Mouse (Mus musculus) adrenal gland, adult 2 months (tissue): ENCODE data around the gene Btbd16. TPM values are rescaled to one million over a fixed set of nuclear protein-coding genes. Genes with fewer than 3 reads are reported as not detected.

ENCODE experiments used
- DNase-seq: peaks from one replicate; pipeline ENCODE4 v3.0.0; 2021
- long read RNA-seq: library from polyadenylated mRNA; stranded (forward); transcript quantifications from one replicate; pipeline ENCODE4 v2.0.0, GENCODE M21; 2021
- polyA plus RNA-seq: library from polyadenylated mRNA; depleted of rRNA; stranded (reverse); fragments of >200 nt; gene quantifications from 2 replicates; pipeline ENCODE4 v1.2.3, GENCODE M21; 2012; rRNA removed
- total RNA-seq, 2 experiments: library from RNA; stranded (reverse); gene quantifications; 2 replicates each; pipeline ENCODE4 v1.2.3; 2021

The Btbd16 gene
- not detected for total RNA-seq
- polyA plus RNA-seq = not detected in 2 replicates
- long read RNA-seq = 0 reads

- DNase-seq = no peak
These were observed at the start of gene Btbd16 for GRCm38 (mm10) chr7:130773914-130774630. Btbd16 (plus strand) TSS chr7:130774069.

DNA sequence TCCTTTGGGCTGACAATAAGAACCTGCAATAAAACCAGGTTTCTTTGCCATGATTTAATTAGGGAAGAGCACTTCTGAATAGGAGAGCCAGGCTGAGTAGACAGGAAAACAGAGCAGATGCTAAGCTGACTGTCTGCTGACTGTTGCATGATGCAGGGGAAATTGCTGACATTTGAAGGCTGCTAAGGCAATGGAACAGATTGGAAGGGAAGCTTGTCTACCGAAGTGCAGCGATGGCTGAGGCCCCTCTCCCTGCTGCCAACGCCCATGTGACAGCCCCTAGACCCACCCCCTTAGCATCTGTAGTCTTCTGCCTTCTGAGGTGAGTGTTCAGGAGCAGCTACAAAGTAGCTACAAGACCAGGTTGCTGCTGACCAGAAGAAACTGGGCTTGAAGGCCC is 47.7 kb upstream of the Btbd16 start:
- DNase-seq = no peak

GRCm38 (mm10) chr7:130726724-130727422 is 47.0 kb upstream of the Btbd16 start:
- DNase-seq = no peak

DNA sequence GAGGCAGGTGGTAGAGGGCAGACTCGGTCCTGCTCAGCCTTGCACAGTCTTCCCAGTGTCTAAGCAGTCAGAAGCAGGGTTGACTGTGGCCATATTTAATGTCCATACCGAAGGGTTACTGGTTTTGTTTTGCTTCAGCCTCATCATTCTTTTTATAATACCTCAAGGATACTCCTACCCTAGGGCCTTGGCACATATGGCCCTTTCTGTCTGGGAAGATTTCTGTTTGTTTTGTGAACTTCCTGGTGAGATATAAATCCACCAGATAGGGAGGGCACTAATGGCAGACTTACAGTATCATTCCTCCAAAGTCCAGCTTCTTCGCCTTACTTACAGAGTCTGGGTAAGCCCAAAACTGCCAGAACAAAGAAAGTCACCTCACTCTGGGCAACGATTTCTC is 46.3 kb upstream of the Btbd16 start:
- DNase-seq = no peak

DNA sequence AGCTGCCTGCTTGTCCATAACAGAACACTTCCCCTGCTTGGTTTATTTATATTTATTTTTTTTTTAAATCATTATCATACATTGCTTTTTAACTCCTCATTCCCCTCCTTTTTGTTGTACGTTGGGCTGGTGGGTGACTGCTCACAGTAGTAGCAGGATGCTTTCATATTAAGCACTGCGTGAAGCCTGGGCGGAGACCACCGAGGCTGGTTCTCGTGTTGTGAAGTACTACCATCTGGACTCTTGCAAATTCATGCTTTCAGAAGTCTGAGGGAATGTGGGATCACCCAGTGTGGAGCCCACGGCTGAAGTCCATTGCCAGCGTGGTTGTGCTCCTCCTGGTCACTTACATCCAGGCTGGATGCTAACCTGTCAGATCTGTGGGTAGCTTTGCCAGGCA is 42.1 kb upstream of the Btbd16 start:
- DNase-seq = no peak

- DNase-seq = no peak
These were observed 41.0 kb upstream of the Btbd16 start for GRCm38 (mm10) chr7:130732908-130733307.

DNA sequence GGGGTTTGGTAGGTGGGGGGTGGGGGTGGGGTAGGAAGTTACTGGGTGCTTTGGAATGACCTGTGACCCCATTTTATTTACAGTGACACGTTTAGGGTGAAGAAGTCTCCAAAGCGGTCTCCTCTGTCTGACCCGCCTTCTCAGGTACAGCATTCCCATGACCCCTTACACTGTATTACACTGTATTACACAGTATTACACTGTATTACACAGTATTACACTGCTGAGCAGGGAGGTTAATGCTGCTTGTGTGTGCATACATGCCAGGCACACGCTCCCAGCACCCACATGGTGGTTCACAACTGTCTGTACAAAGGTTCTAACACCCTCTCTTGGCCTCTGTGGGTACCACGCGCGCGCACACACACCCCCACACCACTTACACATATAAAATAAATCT is 40.4 kb upstream of the Btbd16 start:
- no peak for DNase-seq

DNA sequence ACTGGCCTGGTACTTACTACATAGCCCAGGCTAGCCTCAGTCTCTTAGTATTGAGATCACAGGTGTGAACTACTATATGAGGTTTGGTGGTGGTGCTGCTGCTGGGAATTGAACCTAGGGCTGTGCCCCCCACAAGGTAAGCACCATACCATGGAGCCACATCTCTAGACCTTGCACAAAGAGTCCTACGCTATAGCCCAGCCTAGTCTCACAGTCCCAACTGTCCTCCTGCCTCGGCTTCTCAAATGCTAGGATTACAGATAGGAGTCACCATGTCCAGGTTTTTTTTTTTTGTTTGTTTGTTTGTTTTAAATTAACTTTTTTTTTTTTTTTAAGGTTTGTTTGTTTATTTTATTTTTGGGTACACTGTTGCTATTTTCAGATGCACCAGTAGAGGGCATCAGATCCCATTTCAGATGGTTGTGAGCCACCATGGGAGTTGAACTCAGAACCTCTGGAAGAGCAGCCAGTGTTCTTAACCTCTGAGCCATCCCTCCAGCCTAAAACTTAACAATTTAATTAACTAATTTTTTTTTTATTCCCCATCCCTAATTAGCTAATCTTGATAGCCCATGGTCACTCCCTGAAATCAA is 39.6 kb upstream of the Btbd16 start:
- no peak for DNase-seq

DNA sequence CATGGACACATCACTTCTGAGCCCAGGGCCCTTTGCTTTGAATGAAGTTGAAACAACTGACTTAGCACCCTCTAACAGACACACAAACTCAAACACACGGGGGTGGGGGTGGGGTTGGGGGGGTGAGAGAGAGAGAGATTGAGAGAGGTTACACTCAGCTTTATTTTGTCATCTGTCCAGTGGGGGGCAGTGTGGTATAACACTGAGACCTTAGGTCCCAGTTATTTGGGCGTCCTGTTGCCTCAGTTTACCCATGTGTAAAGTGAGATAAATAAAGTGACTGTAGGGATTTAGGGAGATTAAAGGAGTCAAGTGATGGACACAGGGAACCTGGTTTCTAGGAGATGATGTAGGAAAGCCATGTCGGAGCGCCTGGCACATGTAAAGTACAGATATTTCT is 32.8 kb upstream of the Btbd16 start:
- no peak for DNase-seq

- no peak for DNase-seq
These were observed 30.4 kb upstream of the Btbd16 start for GRCm38 (mm10) chr7:130743239-130744025.

DNA sequence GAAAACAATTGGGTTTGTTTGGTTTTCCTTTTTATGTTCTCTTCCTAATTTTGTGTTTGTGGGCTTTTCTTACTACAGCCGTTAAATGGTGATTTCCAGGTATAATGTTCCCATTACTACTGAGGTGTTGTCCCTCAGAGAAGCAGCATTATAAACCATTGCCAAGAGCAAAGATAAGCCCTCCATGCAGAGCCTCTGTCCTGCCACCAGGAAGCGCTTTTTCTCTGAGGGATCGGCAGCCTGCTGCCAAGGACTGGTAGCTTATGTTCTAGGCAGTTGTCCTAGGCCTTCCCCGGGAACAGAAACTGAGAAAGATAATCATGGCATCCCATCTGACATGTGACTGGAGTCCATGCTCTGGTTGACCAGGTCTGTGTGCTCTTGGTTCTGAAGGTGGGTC is 24.7 kb upstream of the Btbd16 start:
- no peak for DNase-seq

DNA sequence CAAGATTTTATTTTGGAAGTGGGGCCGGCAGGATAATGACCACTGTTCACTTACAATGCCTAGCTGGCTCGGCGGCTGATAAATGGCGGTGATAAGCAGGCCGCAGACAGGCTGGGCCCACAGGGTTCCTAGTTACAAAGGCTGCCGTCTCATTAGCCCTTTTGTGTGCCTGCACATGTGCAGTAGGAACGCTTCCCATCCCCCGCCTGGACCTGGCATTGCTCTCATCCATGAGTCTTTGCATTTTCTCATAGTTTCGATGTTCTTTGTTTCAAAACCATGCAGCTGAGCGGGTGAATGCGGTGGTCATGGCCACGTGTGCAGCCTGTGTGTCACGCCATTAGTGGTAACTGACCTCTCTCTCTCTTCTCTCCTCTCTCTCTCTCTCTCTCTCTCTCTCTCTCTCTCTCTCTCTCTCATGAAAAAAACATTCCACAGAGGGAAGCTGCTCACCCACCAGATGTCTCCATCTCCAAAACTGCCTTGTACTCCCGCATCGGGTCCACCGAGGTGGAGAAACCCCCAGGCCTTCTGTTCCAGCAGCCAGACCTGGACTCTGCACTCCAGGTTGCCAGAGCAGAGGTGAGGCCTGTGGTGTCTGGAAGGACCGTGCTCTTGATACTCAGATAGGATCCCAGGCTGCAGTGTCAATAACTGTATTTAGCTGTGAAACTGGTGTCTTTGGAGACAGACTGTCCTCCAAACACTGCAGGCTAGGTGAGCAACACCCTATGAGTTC is 22.9 kb upstream of the Btbd16 start:
- DNase-seq = no peak

DNA sequence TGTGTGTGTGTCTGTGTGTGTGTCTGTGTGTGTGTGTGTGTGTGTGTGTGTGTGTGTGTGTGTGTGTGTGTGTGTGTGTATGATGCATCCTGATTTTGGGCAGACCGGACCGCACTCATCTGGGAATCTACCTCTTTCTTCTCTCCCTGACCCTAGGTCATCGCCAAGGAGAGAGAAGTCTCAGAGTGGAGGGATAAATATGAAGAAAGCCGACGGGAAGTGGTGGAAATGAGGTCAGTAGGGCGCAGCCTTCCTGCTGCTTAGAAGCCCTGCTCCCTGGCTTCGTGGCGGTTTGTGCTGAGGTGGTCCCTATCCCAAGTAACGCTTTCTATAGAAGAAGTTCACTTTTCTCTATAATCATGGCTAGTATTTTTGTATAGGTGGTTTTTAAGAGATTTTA is 22.2 kb upstream of the Btbd16 start:
- DNase-seq = no peak

- DNase-seq = no peak
These were observed 19.1 kb upstream of the Btbd16 start for GRCm38 (mm10) chr7:130754790-130755189.

GRCm38 (mm10) chr7:130756343-130756835 is 17.5 kb upstream of the Btbd16 start:
- peak; percentile 39 for DNase-seq

DNA sequence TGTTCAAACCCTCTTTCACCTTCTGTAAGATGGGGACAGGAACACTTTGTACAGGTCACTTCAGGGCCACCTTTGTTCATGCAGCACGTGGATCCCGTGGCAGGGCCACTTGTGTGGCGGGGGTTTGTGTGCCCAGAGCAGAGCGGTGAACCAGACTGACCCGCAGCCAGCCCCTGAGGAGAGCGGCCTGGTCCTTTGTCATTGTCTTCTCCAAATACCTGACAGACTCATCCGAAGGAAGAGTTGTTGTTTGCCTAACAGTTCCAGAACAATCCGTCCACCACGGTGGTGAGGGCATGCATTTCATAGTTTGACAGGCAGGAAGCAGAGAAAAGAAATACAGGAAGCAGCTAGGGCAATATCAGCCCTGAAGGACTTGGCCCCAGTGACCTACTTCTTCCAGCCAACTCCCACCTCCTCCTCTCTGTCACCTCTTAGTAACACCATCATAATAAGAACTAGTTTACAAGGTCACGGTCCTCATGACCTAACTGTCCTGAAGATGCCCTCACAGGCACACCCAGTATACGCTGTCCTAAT is 16.5 kb upstream of the Btbd16 start:
- no peak for DNase-seq

DNA sequence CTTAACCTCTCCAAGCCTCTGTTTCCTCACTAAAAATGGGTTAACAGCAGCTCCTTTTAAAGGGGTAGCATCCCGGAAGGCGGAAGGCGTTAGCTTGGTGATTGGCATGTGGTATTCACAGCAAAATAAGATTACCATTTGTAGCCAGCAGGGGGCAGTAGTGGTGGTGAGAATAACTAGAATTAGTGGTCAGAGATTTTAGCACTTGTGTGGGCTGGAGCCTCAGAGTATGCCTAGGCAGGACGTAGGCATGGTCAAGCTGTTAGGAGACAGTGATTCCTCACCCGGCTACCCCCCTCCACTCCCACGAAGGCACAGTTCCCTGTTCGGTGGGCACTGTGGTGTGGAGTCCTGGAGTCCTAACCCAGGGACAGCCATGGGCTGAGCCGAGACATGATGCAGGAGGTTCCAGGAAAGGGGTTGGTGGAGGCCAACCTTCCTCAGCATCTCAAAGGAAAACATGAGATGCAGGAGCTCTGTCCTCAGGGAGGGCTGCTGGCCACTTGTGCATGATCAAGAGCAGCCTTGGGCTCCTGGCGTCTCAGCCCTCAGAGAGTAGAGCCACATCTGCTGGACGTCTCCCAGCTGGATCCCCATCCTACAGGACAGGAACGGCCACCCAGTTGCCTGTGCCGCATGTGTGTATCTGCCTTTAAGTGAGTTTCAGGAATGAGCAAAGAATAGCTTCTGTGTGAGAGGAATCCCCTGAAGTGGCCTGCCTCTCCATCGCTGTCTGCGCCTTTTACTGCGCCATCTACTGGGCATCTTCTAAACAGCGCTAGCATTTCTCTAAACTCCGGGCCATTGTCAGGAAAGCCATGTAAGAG is 11.6 kb upstream of the Btbd16 start:
- DNase-seq = peak; percentile 76

DNA sequence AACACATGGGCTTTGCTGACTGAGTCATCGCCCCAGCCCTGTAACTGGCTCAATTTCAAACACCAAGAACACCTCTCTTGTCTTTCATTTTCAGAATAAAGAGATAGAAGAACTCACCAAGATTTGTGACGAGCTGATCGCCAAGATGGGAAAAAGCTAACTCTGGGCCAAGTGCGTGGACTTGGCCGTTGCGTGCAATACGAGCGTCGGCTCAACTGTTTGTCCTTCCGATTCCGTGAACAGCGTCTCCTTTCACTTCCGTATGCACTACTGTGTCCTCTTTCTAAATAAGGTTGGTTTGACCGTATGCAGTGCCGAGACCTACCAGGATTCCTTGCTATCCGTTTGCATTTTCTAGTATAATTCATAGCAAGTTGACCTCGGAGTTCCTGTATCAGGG is 9.7 kb upstream of the Btbd16 start:
- DNase-seq = peak; percentile 60

DNA sequence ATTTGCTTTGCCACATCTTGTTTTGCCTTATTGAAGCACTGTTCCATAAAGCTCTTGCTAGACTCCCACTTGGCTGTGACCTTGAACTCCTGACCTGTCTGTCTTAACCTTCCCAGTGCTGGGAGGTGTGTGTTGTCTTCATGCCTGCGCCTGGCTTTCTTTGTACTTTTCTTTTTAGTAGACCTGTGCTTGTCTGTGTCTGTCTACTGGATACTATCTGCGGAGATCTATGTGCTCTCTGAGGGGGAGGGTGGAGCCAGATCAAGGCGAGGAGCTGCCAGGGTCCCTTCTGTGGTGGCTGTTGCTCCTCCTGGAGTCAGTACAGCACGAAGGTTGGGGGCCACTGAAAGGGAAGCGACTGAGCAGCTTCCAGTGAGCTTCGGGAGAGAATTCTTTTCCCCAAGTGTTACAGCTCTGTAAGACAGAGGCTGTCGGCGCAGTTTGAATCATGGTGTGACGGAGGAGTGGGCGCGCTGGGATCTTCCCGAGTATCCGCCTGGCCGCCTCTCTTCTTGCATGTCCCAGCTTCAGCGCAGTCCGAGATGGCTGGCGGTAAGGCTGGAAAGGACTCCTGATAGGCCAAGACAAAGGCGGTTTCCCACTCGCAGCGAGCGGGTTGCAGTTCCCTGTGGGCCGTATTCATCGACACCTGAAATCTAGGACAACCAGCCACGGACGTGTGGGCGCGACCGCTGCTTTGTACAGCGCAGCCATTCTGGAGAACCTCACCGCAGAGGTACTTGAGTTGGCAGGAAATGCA is 7.3 kb upstream of the Btbd16 start:
- no peak for DNase-seq

DNA sequence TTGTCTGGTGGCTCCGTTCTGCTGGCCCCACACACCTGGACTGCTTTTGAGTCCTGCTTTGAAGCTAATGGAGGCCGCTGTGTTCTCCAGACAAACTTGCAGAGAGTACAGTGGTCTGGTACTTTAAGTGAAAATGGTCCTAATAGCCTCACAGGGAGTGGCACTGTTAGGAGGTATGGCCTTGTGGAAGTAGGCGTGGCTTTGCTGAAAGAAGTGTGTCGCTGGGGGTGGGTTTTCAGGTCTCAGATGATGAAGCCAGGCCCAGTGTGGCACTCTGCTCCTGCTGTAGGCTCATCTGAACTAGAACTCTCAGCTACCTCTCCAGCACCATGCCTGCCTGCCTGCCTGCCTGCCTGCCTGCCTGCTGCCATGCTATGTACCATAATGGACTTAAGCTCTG is 5.7 kb upstream of the Btbd16 start:
- no peak for DNase-seq
